Mouse (Mus musculus) left cerebral cortex, postnatal 36 days (tissue): Measurements from ENCODE around the gene Gm11568. TPM values are rescaled to one million over a fixed set of nuclear protein-coding genes. Genes with fewer than 3 reads are reported as not detected.
"Not testable (repeated sequence)": the region's sequence is repeated elsewhere in the genome, so short reads cannot be mapped to it uniquely, and the experiment has no call there.

Source experiments
- DNase-seq, 2 experiments: peaks; one replicate each; pipeline ENCODE4 v3.0.0; 2021 to 2022; ENCODE audit warnings: low spot score in 2 of 2, mixed read lengths in 1 of 2
- intact Hi-C: fragments of 180-260 bp; cut with DNase I; formaldehyde crosslinking; loops from one replicate; pipeline ENCODE4 v1.15.1; 2025
- total RNA-seq, 2 experiments: library from RNA; stranded (reverse); gene quantifications; 2 replicates each; pipeline ENCODE4 v1.2.3; 2021

The Gm11568 gene
- total RNA-seq = not detected

DNA sequence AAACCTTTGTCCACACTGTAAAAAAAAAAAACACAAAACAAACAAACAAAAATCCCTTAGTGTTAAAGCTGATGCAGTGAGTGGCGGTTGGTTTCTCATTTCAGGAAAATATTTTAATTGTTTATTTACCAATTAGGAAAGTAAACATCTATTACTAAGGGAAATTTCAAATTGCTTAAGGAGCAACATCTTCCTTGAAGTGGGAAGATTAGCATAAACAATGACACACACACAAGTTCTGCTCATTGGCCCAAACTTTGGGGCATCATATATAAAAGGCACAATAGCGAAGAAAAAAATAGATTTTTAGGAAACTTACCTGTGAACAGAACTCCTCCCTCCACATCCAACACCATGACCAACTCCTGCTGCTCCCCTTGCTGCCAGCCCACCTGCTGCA lies at the start of gene Gm11568:
Gm11568 (plus strand) TSS at position 301 of the 400 bp plus-strand sequence.
- intact Hi-C loops = no loop called here
- DNase-seq = no peak

DNA sequence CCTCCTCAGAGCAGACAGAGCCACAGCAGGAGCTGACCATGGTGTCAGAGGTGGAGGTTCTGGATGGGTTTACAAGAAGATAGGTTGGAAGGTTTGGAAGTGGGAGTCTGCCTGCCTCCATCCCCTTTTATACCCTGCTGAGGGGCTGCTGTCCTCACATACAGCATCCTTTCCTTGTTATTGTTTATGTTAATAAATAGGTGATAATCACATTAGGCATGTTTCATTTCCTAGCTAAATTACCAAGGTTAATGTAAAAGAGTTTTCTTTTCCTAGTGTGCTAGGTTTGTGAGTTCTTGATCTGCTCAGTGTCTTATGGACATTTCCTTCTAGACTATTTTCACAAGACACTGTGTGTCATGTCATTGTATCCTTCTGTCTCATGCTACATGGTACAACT lies 47.9 kb upstream of the Gm11568 start, which contains the start of gene Krtap4-13:
Krtap4-13 (minus strand) TSS at position 101 of the 400 bp plus-strand sequence.
- intact Hi-C loops, DNase-seq: not testable (repeated sequence)

DNA sequence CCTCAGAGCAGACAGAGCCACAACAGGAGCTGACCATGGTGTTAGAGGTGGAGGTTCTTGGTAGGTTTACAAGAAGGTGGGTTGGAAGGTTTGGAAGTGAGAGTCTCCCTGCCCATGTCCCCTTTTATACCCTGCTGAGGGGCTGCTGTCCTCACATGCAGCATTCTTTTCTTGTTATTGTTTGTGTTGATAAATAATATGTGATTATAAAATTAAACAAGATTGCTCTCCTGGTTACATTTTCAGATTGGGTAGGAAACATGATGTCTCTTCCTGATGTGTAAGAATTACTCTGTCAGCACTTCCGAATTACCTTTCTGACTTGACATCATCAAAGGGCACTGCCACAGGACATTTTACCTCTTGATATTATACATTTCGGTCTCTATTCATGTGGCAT lies 42.2 kb upstream of the Gm11568 start, which contains the start of gene Gm11564:
Gm11564 (minus strand) TSS at position 101 of the 400 bp plus-strand sequence.
- DNase-seq, intact Hi-C loops: not testable (repeated sequence)

DNA sequence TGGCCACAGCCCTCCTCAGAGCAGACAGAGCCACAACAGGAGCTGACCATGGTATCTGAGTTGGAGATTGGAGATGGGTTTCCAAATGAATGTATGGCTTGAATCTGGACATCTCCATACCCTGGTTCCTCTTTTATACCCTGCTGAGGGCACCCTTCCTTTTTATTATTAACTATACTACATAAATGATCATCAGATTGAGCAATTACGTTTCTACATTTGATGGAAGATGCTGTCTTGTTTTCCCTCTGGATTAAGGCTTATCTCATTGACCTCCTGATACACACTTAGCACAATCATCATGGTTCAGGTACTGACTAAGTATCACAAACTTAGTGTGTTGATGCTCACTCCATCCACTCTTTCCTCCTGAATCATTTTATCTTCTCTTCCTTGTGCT lies 19.8 kb upstream of the Gm11568 start, which contains the start of gene 2300003K06Rik:
2300003K06Rik (minus strand) TSS at position 101 of the 400 bp plus-strand sequence.
- intact Hi-C loops = no loop called here
- DNase-seq = no peak

DNA sequence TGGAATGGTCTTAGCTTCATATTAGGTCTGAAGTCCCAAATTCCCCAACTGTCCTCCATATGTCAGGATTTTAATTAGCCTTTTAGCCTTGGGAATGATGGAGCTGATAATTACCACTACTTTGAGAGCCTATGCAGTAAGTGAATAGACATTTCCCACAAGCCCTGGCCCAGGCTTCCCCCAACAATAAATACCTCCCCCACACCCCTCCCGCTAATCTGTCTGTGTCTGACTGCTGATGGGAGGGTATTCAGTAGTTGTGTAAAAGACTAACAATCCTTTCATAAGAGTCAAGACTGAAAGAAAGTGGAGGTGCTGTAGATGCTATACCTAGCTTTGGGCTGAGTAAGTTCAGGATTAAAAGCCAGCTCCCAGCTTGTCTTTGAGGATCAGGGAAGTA lies 15.5 kb upstream of the Gm11568 start:
- intact Hi-C loops = no loop called here
- DNase-seq = no peak

DNA sequence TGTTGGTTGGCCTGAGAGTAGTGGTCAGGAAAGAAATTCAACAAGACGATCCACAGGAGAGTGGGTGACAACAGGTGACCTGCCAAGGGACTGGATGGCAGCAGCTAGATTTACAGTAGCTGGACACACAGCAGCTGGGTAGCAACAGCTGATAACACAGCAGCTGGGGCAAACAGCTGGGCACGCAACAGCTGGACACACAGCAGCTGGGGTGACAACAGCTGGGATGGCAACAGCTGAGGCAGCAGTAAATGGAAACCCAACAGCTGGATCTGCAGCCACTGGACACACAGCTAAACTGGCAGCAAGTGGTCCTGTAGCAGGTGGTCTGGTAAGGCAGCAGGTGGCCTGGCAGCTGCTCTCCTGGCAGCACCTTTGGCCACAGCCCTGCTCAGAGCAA lies 11.0 kb upstream of the Gm11568 start:
- intact Hi-C loops = no loop called here
- DNase-seq = no peak

DNA sequence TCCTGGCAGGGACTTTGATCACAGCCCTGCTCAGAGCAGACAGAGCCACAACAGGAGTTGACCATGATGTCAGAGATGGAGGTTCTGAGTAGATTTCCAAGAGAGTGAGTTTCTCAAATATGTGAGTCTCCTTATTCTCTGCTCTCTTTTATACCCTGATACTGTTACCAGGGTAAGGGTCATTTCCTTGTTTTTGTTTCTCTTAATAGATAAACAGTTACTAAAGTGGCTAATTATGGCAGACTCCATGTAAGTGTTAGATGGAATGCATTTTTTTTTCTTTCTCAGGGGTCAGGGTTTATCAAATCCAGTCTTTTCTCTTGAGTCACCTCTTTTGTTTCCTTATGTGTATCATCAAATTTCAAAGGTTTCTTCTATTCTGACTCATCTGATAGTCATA lies 6.2 kb upstream of the Gm11568 start, which contains the start of gene Krtap4-16:
Krtap4-16 (minus strand) TSS at position 101 of the 400 bp plus-strand sequence.
- intact Hi-C loops = no loop called here
- DNase-seq = no peak

DNA sequence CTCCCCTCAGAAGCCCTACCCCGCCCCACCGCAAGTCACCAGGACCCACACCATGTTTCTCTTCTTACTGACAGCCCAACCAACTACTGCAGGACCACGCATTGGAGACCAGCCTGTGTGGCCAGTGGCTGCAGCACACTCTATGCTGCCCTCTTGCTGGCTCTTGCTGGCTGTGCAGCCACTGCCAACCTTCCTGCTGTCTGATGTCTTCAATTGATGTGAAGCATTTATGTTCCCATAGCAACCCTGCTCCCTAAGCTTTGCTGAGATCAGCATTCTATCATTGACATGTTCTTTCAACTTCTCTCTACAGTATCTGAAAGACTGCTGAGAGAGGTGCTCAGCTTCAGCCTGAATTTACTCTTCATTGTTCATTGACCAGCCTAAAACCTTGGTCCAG lies 3.6 kb upstream of the Gm11568 start:
- intact Hi-C loops = no loop called here
- no peak for DNase-seq

DNA sequence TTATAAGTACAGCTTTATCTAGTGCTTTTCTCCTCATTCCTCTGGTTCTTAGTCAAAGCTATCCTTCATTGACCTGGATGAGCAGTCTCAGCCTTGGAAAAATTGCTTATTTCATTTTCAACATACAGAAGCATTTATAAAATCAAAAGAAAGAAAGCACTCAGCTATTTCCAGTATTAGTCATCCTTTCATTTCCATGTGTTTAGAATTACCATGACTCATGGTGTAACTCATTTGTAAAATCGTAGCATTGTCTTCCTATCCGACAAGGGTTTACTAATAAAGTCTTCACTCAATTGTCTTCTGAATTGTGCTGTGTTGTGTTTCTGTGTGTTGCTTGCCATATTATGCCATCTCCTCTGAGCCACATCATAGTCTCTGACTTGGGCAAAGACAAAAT lies 1.0 kb downstream of the Gm11568 start:
- no peak for DNase-seq
- intact Hi-C loops = no loop called here

DNA sequence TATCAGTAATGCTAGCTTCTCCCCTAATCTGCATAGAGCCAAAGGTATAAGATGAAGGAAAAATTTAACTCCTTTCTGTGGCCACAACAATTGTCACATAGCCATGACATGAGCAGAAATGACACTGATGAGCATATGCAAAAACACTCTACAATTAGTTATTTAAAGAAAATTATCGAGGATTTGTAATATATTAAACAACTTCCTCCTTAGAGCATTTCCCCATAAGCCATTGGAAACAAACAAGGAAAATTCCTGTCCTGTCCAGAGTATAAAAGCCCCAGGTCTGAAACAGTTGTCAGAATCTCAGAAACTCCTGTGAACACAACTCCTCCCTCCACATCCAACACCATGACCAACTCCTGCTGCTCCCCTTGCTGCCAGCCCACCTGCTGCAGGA lies 6.5 kb downstream of the Gm11568 start, which contains the start of gene Gm11559:
Gm11559 (plus strand) TSS at position 301 of the 400 bp plus-strand sequence.
- intact Hi-C loops = not testable (repeated sequence)

DNA sequence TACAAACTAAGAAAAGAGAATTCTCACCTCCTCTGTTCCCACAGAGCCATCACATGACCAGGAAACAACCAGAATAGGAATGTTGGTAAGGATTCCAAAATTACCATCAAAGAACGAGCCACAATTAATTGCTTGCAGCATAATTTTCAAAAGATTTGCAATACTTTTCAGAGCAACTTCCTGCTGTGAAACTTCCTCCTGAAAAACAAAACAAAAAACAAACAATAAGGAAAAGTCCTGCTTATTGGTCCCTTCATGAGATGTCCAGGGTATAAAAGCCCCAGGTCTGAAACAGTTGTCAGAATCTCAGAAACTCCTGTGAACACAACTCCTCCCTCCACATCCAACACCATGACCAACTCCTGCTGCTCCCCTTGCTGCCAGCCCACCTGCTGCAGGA lies 15.4 kb downstream of the Gm11568 start, which contains the start of gene Krtap9-1:
Krtap9-1 (plus strand) TSS at position 301 of the 400 bp plus-strand sequence.
- intact Hi-C loops, DNase-seq: not testable (repeated sequence)

More for the DNA sequence above, 6.5 kb downstream of the Gm11568 start, which contains the start of gene Gm11559:
- not testable (repeated sequence) for DNase-seq

DNA sequence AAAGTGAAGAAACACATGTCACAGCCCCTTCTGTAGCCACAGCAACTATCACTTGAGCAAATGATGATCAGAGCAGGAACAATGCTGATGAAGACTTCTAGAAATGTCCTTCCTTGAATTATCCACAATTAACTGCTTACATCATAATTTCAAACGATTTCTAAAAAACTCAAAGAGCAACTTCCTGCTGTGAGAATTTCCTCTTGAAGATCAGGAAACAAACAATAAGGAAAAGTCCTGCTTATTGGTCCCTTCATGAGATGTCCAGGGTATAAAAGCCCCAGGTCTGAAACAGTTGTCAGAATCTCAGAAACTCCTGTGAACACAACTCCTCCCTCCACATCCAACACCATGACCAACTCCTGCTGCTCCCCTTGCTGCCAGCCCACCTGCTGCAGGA lies 21.2 kb downstream of the Gm11568 start, which contains the start of gene Gm11567:
Gm11567 (plus strand) TSS at position 301 of the 400 bp plus-strand sequence.
- intact Hi-C loops, DNase-seq: not testable (repeated sequence)

DNA sequence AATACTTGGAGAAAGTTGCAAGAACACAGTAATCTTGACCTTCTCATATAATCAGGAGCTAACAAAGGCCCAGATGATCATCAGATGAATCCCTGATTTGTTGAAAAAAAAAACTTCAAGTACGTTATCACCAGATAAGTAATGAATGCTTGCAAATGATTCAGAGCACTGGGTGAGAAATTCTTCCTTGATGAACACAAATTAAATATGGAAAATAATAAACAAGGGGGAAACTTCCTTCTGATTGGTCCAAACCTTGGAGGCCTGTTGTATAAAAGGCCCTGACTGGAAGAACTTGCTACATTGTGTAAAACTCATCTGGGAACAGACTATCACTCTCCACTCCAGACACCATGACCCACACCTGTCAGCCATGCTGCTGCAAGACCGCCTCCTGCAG lies 49.9 kb downstream of the Gm11568 start, which contains the start of gene Krtap31-1:
Krtap31-1 (plus strand) TSS at position 301 of the 400 bp plus-strand sequence.
- no peak for DNase-seq
- intact Hi-C loops = no loop called here

Other genes with a start within 250 kb of the Gm11568 start
- gene Gm11937, start 247.7 kb upstream of the Gm11568 start, total RNA-seq = not detected
- gene Krtap2-4, start 243.1 kb upstream of the Gm11568 start, total RNA-seq = not detected
- not detected for gene Gm11562, start 237.5 kb upstream of the Gm11568 start, total RNA-seq
- not detected for gene Krtap4-1, start 229.7 kb upstream of the Gm11568 start, total RNA-seq
- not detected for gene Krtap4-2, start 222.8 kb upstream of the Gm11568 start, total RNA-seq
- gene Krtap4-7, start 213.8 kb upstream of the Gm11568 start, total RNA-seq = not detected
- gene Gm11555, start 207.7 kb upstream of the Gm11568 start, total RNA-seq = not detected
- gene Gm11563, start 199.0 kb upstream of the Gm11568 start, total RNA-seq = not detected
- gene Krtap4-6, start 192.0 kb upstream of the Gm11568 start, total RNA-seq = not detected
- not detected for gene Gm14190, start 167.2 kb upstream of the Gm11568 start, total RNA-seq
- gene Gm14180, start 123.6 kb upstream of the Gm11568 start, total RNA-seq = not detected
- gene Gm11595, start 85.0 kb upstream of the Gm11568 start, total RNA-seq = not detected
- gene Krtap4-8, start 77.2 kb upstream of the Gm11568 start, total RNA-seq = not detected
- not detected for gene Krtap4-9, start 72.7 kb upstream of the Gm11568 start, total RNA-seq
- not detected for gene Gm11596, start 64.5 kb upstream of the Gm11568 start, total RNA-seq
- gene Gm11569, start 59.0 kb upstream of the Gm11568 start, total RNA-seq = not detected
- not detected for gene Gm11554, start 53.5 kb upstream of the Gm11568 start, total RNA-seq
- gene Krtap4-13, start 48.0 kb upstream of the Gm11568 start, total RNA-seq = not detected
- gene Gm11564, start 42.3 kb upstream of the Gm11568 start, total RNA-seq = not detected
- not detected for gene 2300003K06Rik, start 19.9 kb upstream of the Gm11568 start, total RNA-seq
- not detected for gene Krtap4-16, start 6.3 kb upstream of the Gm11568 start, total RNA-seq
- gene Gm11559, start 6.6 kb downstream of the Gm11568 start, total RNA-seq = not detected
- not detected for gene Krtap9-1, start 15.5 kb downstream of the Gm11568 start, total RNA-seq
- gene Gm11567, start 21.3 kb downstream of the Gm11568 start, total RNA-seq = not detected
- not detected for gene Krtap31-1, start 50.0 kb downstream of the Gm11568 start, total RNA-seq
- not detected for gene Gm11565, start 56.8 kb downstream of the Gm11568 start, total RNA-seq
- gene Krtap31-2, start 78.4 kb downstream of the Gm11568 start, total RNA-seq = not detected
- gene Krtap9-5, start 90.6 kb downstream of the Gm11568 start, total RNA-seq = not detected
- gene Krtap29-1, start 121.1 kb downstream of the Gm11568 start, total RNA-seq = not detected
- not detected for gene Krtap16-1, start 128.7 kb downstream of the Gm11568 start, total RNA-seq
- not detected for gene Krtap17-1, start 136.1 kb downstream of the Gm11568 start, total RNA-seq
- gene Krt33a, start 158.3 kb downstream of the Gm11568 start, total RNA-seq = not detected
- not detected for gene Krt33b, start 172.0 kb downstream of the Gm11568 start, total RNA-seq
- gene Krt34, start 183.6 kb downstream of the Gm11568 start, total RNA-seq = not detected
- not detected for gene Krt31, start 192.6 kb downstream of the Gm11568 start, total RNA-seq
- gene Krt32, start 230.3 kb downstream of the Gm11568 start, total RNA-seq = not detected
- gene Krt35, start 238.3 kb downstream of the Gm11568 start, total RNA-seq = not detected
- gene Krt36, start 247.7 kb downstream of the Gm11568 start, total RNA-seq = not detected